Mouse (Mus musculus) heart, embryonic 13.5 days (tissue): ENCODE measurements at regions not wholly inside any gene's neighbourhood (a gene's known extent, or its start where the extent isn't known, plus 50 kb on each side); places are given as distances from the start of the nearest gene placed in this dataset.

Source experiments
- ATAC-seq: fragments of 200-750 bp; cut with Nextera tagmentation; 2 replicates; pipeline ENCODE4 v1.8.0; 2017; ENCODE audit warnings: moderate TSS enrichment; ENCODE audit not compliant: insufficient number of reproducible peaks, low FRiP score, low TSS enrichment; ENCODE audit errors: extremely low read depth
- H3K27ac ChIP-seq: fragments of 300-500 bp; sonication (generic); replicated peaks from 2 replicates; pipeline ENCODE4 v1.5.1; 2015; ENCODE audit warnings: moderate library complexity, mild to moderate bottlenecking, inconsistent platforms
- H3K27me3 ChIP-seq: fragments of 300-500 bp; sonication (generic); replicated peaks from 2 replicates; pipeline ENCODE4 v1.6.1; 2015; ENCODE audit warnings: mild to moderate bottlenecking, inconsistent platforms
- H3K36me3 ChIP-seq: fragments of 300-500 bp; sonication (generic); 2 replicates; pipeline ENCODE4 v1.6.1; 2015; ENCODE audit warnings: mild to moderate bottlenecking, inconsistent platforms
- H3K4me1 ChIP-seq: fragments of 300-500 bp; sonication (generic); 2 replicates; pipeline ENCODE4 v1.6.1; 2015; ENCODE audit warnings: inconsistent platforms
- H3K4me2 ChIP-seq: fragments of 300-500 bp; sonication (generic); 2 replicates; pipeline ENCODE4 v1.6.1; 2015; ENCODE audit warnings: inconsistent platforms, mild to moderate bottlenecking, moderate library complexity
- H3K4me3 ChIP-seq: fragments of 300-500 bp; sonication (generic); 2 replicates; pipeline ENCODE4 v1.5.1; 2015; ENCODE audit warnings: moderate library complexity, mild to moderate bottlenecking, inconsistent platforms
- H3K9ac ChIP-seq: fragments of 300-500 bp; sonication (generic); 2 replicates; pipeline ENCODE4 v1.6.1; 2015; ENCODE audit warnings: inconsistent platforms, mild to moderate bottlenecking, moderate library complexity
- H3K9me3 ChIP-seq: fragments of 300-500 bp; sonication (generic); 2 replicates; pipeline ENCODE4 v1.6.1; 2016; ENCODE audit warnings: inconsistent platforms
- WGBS: fragments of 180-500 bp; shearing (Covaris S2); methylation state at CpG from one replicate; pipeline ENCODE4 v1.1.7; 2015; ENCODE audit warnings: mixed read lengths; 5-methylcytosine and 5-hydroxymethylcytosine counted together

DNA sequence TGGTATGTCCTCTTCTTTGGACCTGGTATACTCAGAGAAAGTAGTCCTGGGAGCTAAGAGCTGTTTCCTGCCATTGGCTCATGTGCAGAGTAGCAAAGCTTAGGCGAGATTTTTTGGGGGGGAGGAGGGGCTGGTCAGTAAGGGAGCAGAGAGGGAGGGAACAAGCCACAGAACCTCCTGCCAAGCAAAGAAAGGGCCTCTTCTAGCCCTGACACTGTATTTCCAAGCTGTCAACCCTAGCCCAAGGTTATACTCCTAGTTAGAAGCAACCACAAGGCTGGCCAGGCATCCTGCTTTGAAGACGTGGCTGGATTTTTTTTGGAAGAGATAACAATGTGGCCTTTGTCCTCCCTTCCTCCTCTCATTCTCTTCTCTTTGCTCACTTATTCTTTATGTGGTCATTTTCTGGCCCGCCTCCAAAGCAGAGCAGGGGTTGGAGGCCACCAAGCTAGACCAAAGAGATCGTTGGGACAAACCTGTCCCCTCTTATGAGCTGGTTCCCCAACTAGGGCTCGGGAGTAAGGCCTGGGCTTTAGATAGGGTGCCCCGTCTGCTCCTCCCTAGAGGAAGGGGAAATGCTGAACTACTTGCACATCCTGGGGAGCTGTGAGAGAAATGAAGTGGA lies 146.4 kb downstream of the Pja1 start:
- no peak overlapping the region for H3K9ac ChIP-seq
- H3K4me2 ChIP-seq: no peak overlapping the region
- ATAC-seq: no peak
- peak overlapping the region; percentile 83 for H3K27ac ChIP-seq
- H3K36me3 ChIP-seq: no peaks in the 10 kb centered on the region
- no peak overlapping the region for H3K4me3 ChIP-seq
- peaks cover 49% of the 10 kb centered on the region for H3K4me1 ChIP-seq
- peaks cover 36% of the 10 kb centered on the region for H3K27me3 ChIP-seq
- 48% methylated on average over 6 of the region's 6 CpGs for WGBS
- H3K9me3 ChIP-seq: no peaks in the 10 kb centered on the region

DNA sequence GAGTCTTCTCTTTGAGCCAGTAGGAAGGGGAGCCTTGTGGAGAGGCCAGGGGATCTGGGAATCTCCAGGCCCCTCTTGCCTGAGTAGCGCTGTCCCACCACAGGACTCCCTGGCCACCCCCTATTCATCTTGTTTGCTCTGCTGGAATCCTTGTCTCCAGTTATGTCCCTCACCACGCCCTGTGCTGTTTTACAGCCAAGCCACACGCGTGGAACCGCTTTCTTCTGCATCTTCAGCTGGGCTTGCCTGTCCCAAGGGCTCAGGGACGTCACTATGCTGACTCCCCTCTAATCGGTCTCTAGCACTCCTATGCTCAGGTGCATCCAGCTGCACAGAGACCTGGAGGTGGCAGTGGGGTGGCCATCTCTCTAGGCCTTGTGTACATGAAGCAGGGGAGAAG lies 151.3 kb downstream of the Pja1 start:
- no peaks in the 10 kb centered on the region for H3K9me3 ChIP-seq
- no peaks in the 10 kb centered on the region for H3K36me3 ChIP-seq
- H3K9ac ChIP-seq: no peak overlapping the region
- H3K4me2 ChIP-seq: no peak overlapping the region
- no peak overlapping the region for H3K4me3 ChIP-seq
- WGBS: 73% methylated on average over 7 of the region's 7 CpGs
- peaks cover 46% of the 10 kb centered on the region for H3K27me3 ChIP-seq
- no peak for ATAC-seq
- H3K4me1 ChIP-seq: peaks cover 38% of the 10 kb centered on the region
- no peak overlapping the region for H3K27ac ChIP-seq

- 56% methylated on average over 6 of the region's 6 CpGs for WGBS
- ATAC-seq: no peak
- Histone ChIP-seq H3K4me2 (no peak overlapping the region), H3K27me3 (peaks cover 41% of the 10 kb centered on the region), H3K4me1 (peaks cover 32% of the 10 kb centered on the region), H3K36me3 (no peaks in the 10 kb centered on the region), H3K4me3 (no peak overlapping the region), H3K27ac (no peak overlapping the region), H3K9ac (no peak overlapping the region), H3K9me3 (no peaks in the 10 kb centered on the region)
These were observed 151.9 kb downstream of the Pja1 start for GRCm38 (mm10) chrX:99319163-99319562.

- Histone ChIP-seq H3K27me3 (peaks cover 49% of the 10 kb centered on the region), H3K36me3 (no peaks in the 10 kb centered on the region), H3K4me2 (no peak overlapping the region), H3K9ac (no peak overlapping the region), H3K4me1 (peaks cover 26% of the 10 kb centered on the region), H3K9me3 (no peaks in the 10 kb centered on the region), H3K4me3 (no peak overlapping the region), H3K27ac (no peak overlapping the region)
- no peak for ATAC-seq
- WGBS: 61% methylated on average over 8 of the region's 8 CpGs
These were observed 152.9 kb downstream of the Pja1 start for GRCm38 (mm10) chrX:99318141-99318540.

- ATAC-seq: no peak
- peaks cover 45% of the 10 kb centered on the region for H3K27me3 ChIP-seq
- H3K36me3 ChIP-seq: no peaks in the 10 kb centered on the region
- H3K27ac ChIP-seq: no peak overlapping the region
- no peak overlapping the region for H3K4me2 ChIP-seq
- no peak overlapping the region for H3K9ac ChIP-seq
- no peak overlapping the region for H3K4me3 ChIP-seq
- WGBS: 67% methylated on average over 10 of the region's 10 CpGs
- no peaks in the 10 kb centered on the region for H3K9me3 ChIP-seq
- H3K4me1 ChIP-seq: peaks cover 26% of the 10 kb centered on the region
These were observed 153.3 kb downstream of the Pja1 start for GRCm38 (mm10) chrX:99317736-99318135.

- no peak overlapping the region for H3K9ac ChIP-seq
- H3K36me3 ChIP-seq: no peaks in the 10 kb centered on the region
- no peak overlapping the region for H3K4me2 ChIP-seq
- H3K4me1 ChIP-seq: peaks cover 24% of the 10 kb centered on the region
- no peaks in the 10 kb centered on the region for H3K9me3 ChIP-seq
- ATAC-seq: no peak
- WGBS: 58% methylated on average over 4 of the region's 4 CpGs
- H3K27me3 ChIP-seq: peaks cover 44% of the 10 kb centered on the region
- no peak overlapping the region for H3K27ac ChIP-seq
- no peak overlapping the region for H3K4me3 ChIP-seq
These were observed 154.5 kb downstream of the Pja1 start for GRCm38 (mm10) chrX:99316410-99317056.

GRCm38 (mm10) chrX:99299110-99299509 lies 163.2 kb downstream of the Efnb1 start:
- H3K4me3 ChIP-seq: no peak overlapping the region
- WGBS: 60% methylated on average over 6 of the region's 6 CpGs
- no peak overlapping the region for H3K27ac ChIP-seq
- H3K36me3 ChIP-seq: no peaks in the 10 kb centered on the region
- no peaks in the 10 kb centered on the region for H3K9me3 ChIP-seq
- H3K9ac ChIP-seq: no peak overlapping the region
- peaks cover 13% of the 10 kb centered on the region for H3K4me1 ChIP-seq
- H3K4me2 ChIP-seq: no peak overlapping the region
- ATAC-seq: no peak
- H3K27me3 ChIP-seq: peaks cover 56% of the 10 kb centered on the region

DNA sequence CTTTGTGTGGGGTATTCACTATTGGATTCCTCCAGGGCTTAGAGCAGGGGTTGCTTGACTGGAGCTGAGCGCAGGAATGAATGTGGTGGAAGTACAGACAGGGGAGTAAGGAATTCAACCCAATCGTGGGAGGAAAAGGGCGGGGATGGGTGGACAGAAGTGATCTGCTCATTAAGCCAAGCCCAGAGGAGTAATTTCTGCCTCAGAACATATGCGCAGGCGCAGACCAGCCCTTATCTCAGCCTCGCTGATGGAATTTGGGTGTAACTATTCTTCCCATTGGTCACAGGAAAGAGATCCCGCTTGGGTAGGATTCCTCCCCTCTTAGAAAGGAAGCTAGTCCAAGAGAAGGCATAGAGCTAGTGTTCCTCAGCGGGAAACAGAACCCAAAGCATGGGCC lies 158.8 kb downstream of the Efnb1 start:
- 41% methylated on average over 8 of the region's 8 CpGs for WGBS
- H3K27me3 ChIP-seq: peaks cover 67% of the 10 kb centered on the region
- no peak for ATAC-seq

DNA sequence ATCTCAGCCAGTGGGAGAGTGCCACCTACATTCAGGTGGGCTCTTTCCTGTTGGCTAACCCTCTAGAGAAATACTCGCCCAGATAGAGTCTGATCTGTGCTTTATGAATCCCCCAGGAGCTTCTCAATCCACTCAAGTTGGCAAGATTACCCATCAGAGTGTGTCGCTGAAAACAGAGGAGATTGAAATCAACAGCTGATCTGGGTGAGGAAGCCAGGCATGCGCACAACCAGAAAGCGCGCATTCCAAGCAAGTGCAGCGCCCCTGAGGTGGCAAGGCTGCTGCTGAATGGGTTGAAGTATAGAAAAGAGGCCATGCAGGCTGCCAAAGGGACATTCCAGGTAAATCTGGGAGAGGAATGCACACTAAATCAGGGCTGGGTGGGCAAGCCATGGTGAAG lies 158.0 kb downstream of the Efnb1 start:
- 67% methylated on average over 6 of the region's 6 CpGs for WGBS

More for the DNA sequence above, 158.8 kb downstream of the Efnb1 start:
- Histone ChIP-seq H3K4me3 (no peak overlapping the region), H3K27ac (no peak overlapping the region), H3K9me3 (no peaks in the 10 kb centered on the region), H3K36me3 (no peaks in the 10 kb centered on the region), H3K4me2 (no peak overlapping the region), H3K9ac (no peak overlapping the region), H3K4me1 (peaks cover 43% of the 10 kb centered on the region)

DNA sequence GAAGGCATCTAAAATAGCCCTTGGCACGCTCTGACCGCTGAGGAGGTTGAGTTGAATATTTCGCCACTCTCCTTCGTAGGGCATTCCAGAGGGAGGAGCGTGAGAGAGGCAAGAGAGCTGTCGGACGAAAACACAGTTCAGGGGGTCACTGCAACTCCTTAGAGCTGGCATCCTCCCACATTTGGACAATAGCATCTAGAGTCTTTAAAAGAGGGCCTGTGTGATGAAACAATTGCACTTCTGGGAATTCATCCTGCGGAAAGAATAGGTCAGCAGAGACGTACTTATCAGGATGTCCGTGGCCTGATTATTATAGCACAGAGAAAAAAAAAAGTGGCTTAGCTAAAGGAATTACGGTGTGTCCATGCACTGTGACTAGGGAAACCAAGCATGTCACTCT lies 156.8 kb downstream of the Efnb1 start:
- WGBS: 32% methylated on average over 11 of the region's 11 CpGs
- no peak for ATAC-seq
- Histone ChIP-seq H3K4me3 (no peak overlapping the region), H3K36me3 (no peaks in the 10 kb centered on the region), H3K27me3 (peaks cover 66% of the 10 kb centered on the region), H3K4me1 (peaks cover 43% of the 10 kb centered on the region), H3K9me3 (no peaks in the 10 kb centered on the region), H3K27ac (peak overlapping the region; percentile 91), H3K9ac (no peak overlapping the region), H3K4me2 (no peak overlapping the region)

More for the DNA sequence above, 158.0 kb downstream of the Efnb1 start:
- no peak for ATAC-seq
- Histone ChIP-seq H3K27ac (no peak overlapping the region), H3K9me3 (no peaks in the 10 kb centered on the region), H3K4me1 (peaks cover 43% of the 10 kb centered on the region), H3K4me2 (no peak overlapping the region), H3K36me3 (no peaks in the 10 kb centered on the region), H3K27me3 (peaks cover 61% of the 10 kb centered on the region), H3K9ac (no peak overlapping the region), H3K4me3 (no peak overlapping the region)

DNA sequence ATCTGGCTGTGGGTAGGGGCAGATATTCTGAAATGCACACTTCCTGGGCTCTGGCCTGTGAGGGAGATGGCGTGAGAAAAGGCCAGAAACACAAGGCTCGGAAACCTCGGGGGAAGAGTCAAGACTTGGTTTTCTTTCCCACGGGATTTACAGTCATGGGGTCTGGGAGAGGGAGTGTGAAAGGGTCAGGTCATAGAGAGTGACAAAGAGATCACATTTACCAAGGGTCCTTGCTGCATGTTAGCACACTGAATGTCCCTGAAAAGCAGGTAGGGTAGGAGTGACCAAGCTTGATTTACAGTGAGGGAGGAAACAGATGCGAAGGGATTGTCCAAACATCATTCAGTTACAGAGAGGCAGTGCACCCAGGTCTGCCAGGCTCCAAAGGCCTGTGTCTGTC lies 156.0 kb downstream of the Efnb1 start:
- no peak for ATAC-seq
- Histone ChIP-seq H3K27me3 (peaks cover 66% of the 10 kb centered on the region), H3K27ac (peak overlapping the region; percentile 91), H3K9ac (peak overlapping the region; percentile 44; the same call in 1 of the 2 replicates), H3K9me3 (no peaks in the 10 kb centered on the region), H3K4me3 (no peak overlapping the region), H3K4me1 (peaks cover 51% of the 10 kb centered on the region), H3K36me3 (no peaks in the 10 kb centered on the region), H3K4me2 (no peak overlapping the region)
- WGBS: 40% methylated on average over 5 of the region's 5 CpGs

- H3K9me3 ChIP-seq: no peaks in the 10 kb centered on the region
- H3K36me3 ChIP-seq: no peaks in the 10 kb centered on the region
- no peak overlapping the region for H3K4me2 ChIP-seq
- peak overlapping the region; percentile 91 for H3K27ac ChIP-seq
- peaks cover 65% of the 10 kb centered on the region for H3K27me3 ChIP-seq
- H3K4me3 ChIP-seq: no peak overlapping the region
- H3K4me1 ChIP-seq: peaks cover 55% of the 10 kb centered on the region
- H3K9ac ChIP-seq: peak overlapping the region; percentile 44; the same call in 1 of the 2 replicates
- 34% methylated on average over 8 of the region's 10 CpGs for WGBS
- ATAC-seq: peak; percentile 65
These were observed 155.6 kb downstream of the Efnb1 start for GRCm38 (mm10) chrX:99291423-99291963.
